Mouse (Mus musculus) heart, embryonic 15.5 days (tissue): ENCODE data around the gene Lca5. TPM values are rescaled to one million over a fixed set of nuclear protein-coding genes. Genes with fewer than 3 reads are reported as not detected.

Source experiments
- ATAC-seq: fragments of 200-750 bp; cut with Nextera tagmentation; replicated peaks from 2 replicates; pipeline ENCODE4 v1.8.0; 2017; ENCODE audit warnings: low read depth, moderate TSS enrichment; ENCODE audit not compliant: insufficient number of reproducible peaks, insufficient read depth, low FRiP score
- H3K27ac ChIP-seq: fragments of 300-500 bp; sonication (generic); 2 replicates; pipeline ENCODE4 v1.5.1; 2015; ENCODE audit warnings: mild to moderate bottlenecking, inconsistent platforms
- H3K27me3 ChIP-seq: fragments of 300-500 bp; sonication (generic); 2 replicates; pipeline ENCODE4 v1.6.1; 2015; ENCODE audit warnings: inconsistent platforms
- H3K36me3 ChIP-seq: fragments of 300-500 bp; sonication (generic); 2 replicates; pipeline ENCODE4 v1.6.1; 2015; ENCODE audit warnings: mild to moderate bottlenecking, inconsistent platforms
- H3K4me1 ChIP-seq: fragments of 300-500 bp; sonication (generic); replicated peaks from 2 replicates; pipeline ENCODE4 v1.6.1; 2015; ENCODE audit warnings: inconsistent platforms
- H3K4me2 ChIP-seq: fragments of 300-500 bp; sonication (generic); 2 replicates; pipeline ENCODE4 v1.6.1; 2015; ENCODE audit warnings: inconsistent platforms, mild to moderate bottlenecking, moderate library complexity
- H3K4me3 ChIP-seq: fragments of 300-500 bp; sonication (generic); 2 replicates; pipeline ENCODE4 v1.5.1; 2015; ENCODE audit warnings: mild to moderate bottlenecking, inconsistent platforms
- H3K9ac ChIP-seq: fragments of 300-500 bp; sonication (generic); 2 replicates; pipeline ENCODE4 v1.6.1; 2015; ENCODE audit warnings: mild to moderate bottlenecking, inconsistent platforms
- H3K9me3 ChIP-seq: fragments of 300-500 bp; sonication (generic); replicated peaks from 2 replicates; pipeline ENCODE4 v1.6.1; 2016; ENCODE audit warnings: inconsistent platforms
- WGBS: fragments of 180-500 bp; shearing (Covaris S2); methylation state at CpG from one replicate; pipeline ENCODE4 v1.1.7; 2015; ENCODE audit warnings: mixed read lengths; 5-methylcytosine and 5-hydroxymethylcytosine counted together
- polyA plus RNA-seq: library from polyadenylated mRNA; unstranded; fragments of >200 nt; fragmentation: Nextera tagmentation; extraction: Ambion mirVana; gene quantifications from 2 replicates; pipeline ENCODE4 v1.2.1, GENCODE M21; 2015

Gene Lca5
- polyA plus RNA-seq, 1 experiment from 2014 or later, result 10.0 TPM

DNA sequence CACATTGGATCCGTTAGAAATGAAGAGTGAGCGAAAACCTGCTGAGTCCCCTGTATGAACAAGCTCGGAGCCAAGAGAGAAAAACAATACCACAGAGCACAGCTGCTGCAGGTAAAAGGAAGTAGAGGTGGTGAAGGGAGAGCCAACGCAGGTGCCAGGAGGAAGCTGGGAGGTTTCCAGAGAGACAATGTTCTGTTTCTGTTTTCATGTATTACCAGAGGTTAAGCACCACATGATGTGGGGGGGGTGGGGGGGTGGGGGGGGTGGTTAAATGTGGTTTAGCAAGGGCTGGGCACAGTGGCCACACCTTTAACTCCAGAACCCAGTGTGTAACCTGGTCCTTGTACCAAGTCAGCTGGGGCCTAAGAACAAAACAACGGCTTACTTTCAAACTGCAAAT is 3.3 kb downstream of the Lca5 start:
- Histone ChIP-seq H3K4me3 (no peak overlapping the region), H3K4me1 (peaks cover 26% of the 10 kb centered on the region), H3K27me3 (no peaks in the 10 kb centered on the region), H3K9me3 (no peaks in the 10 kb centered on the region), H3K4me2 (no peak overlapping the region), H3K27ac (no peak overlapping the region), H3K9ac (no peak overlapping the region), H3K36me3 (no peaks in the 10 kb centered on the region)
- no peak for ATAC-seq
- WGBS, result 77% methylated on average over 5 of the region's 5 CpGs

GRCm38 (mm10) chr9:83434489-83434888 is 6.4 kb downstream of the Lca5 start:
- no peaks in the 10 kb centered on the region for H3K27me3 ChIP-seq
- ATAC-seq, result no peak; the same call in 1 of the 2 replicates
- H3K9ac ChIP-seq, result no peak overlapping the region
- H3K36me3 ChIP-seq, result no peaks in the 10 kb centered on the region
- peaks cover 16% of the 10 kb centered on the region for H3K4me1 ChIP-seq
- H3K4me3 ChIP-seq, result no peak overlapping the region
- H3K9me3 ChIP-seq, result no peaks in the 10 kb centered on the region
- peak overlapping the region; percentile 39 for H3K27ac ChIP-seq
- 30% methylated on average over 4 of the region's 4 CpGs for whole genome bisulfite sequencing
- peak overlapping the region; percentile 39; the same call in 1 of the 2 replicates for H3K4me2 ChIP-seq

GRCm38 (mm10) chr9:83433661-83434060 is 7.3 kb downstream of the Lca5 start:
- Histone ChIP-seq H3K27ac (no peak overlapping the region), H3K4me1 (peaks cover 16% of the 10 kb centered on the region)
- 57% methylated on average over 7 of the region's 7 CpGs for WGBS

DNA sequence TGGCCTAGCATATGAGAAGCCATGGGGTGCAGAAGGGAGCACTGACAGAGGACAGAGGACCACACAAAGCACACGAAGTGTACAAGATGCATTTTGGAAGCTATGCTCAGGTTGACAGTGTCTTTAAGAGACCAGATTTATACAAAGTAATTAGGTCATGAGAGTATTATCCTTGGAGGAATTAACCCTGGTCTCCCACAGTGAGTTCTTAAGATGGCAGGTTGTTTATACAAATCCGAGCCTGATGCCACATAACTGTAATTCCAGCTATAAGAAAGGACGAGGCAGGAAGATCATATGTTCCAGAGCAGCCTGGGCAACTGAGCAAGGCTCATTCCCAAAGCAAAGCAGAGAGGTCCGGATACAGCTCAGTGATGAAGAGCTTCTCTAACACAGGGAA is 13.0 kb downstream of the Lca5 start:
- no peaks in the 10 kb centered on the region for H3K27me3 ChIP-seq
- 80% methylated on average over 4 of the region's 4 CpGs for whole genome bisulfite sequencing

More at GRCm38 (mm10) chr9:83433661-83434060, 7.3 kb downstream of the Lca5 start:
- Histone ChIP-seq H3K4me2 (no peak overlapping the region), H3K27me3 (no peaks in the 10 kb centered on the region), H3K36me3 (no peaks in the 10 kb centered on the region), H3K4me3 (no peak overlapping the region), H3K9me3 (no peaks in the 10 kb centered on the region), H3K9ac (no peak overlapping the region)
- no peak for ATAC-seq

DNA sequence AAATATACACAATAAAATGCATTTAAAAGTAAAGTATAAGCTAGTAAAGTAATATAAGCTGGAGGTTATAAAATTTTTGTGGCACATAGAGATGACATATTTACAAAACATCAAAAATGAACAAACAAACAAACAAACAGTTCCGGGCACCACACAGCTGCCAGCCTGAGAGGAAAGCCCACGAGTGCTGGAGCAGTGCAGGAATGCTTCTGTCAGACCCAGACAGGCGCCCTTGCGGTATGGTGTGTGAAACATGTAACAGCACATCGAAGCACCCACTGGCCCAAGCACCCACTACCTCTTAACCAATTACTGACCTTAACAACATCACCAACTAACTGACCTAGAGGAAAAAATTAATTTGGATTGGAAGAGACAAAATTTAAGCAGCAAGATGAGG is 22.0 kb downstream of the Lca5 start:
- Histone ChIP-seq H3K27ac (no peak overlapping the region), H3K4me3 (no peak overlapping the region), H3K27me3 (no peaks in the 10 kb centered on the region), H3K9me3 (no peaks in the 10 kb centered on the region), H3K4me2 (no peak overlapping the region), H3K9ac (no peak overlapping the region), H3K36me3 (peaks cover 20% of the 10 kb centered on the region), H3K4me1 (no peaks in the 10 kb centered on the region)
- ATAC-seq, result no peak
- WGBS, result 73% methylated on average over 5 of the region's 5 CpGs

More for the DNA sequence above, 13.0 kb downstream of the Lca5 start:
- Histone ChIP-seq H3K27ac (no peak overlapping the region), H3K36me3 (peaks cover 20% of the 10 kb centered on the region), H3K4me2 (no peak overlapping the region), H3K9ac (no peak overlapping the region), H3K9me3 (no peaks in the 10 kb centered on the region), H3K4me3 (no peak overlapping the region), H3K4me1 (peaks cover 2% of the 10 kb centered on the region; the same call in 1 of the 2 replicates)
- ATAC-seq, result no peak

- Histone ChIP-seq H3K9ac (no peak overlapping the region), H3K36me3 (peaks cover 12% of the 10 kb centered on the region), H3K9me3 (no peaks in the 10 kb centered on the region), H3K4me3 (no peak overlapping the region), H3K27me3 (no peaks in the 10 kb centered on the region), H3K4me2 (no peak overlapping the region), H3K27ac (no peak overlapping the region), H3K4me1 (no peaks in the 10 kb centered on the region)
- WGBS, result 71% methylated on average over 10 of the region's 10 CpGs
- no peak for ATAC-seq
Measured at GRCm38 (mm10) chr9:83413046-83413445, 27.9 kb downstream of the Lca5 start.

DNA sequence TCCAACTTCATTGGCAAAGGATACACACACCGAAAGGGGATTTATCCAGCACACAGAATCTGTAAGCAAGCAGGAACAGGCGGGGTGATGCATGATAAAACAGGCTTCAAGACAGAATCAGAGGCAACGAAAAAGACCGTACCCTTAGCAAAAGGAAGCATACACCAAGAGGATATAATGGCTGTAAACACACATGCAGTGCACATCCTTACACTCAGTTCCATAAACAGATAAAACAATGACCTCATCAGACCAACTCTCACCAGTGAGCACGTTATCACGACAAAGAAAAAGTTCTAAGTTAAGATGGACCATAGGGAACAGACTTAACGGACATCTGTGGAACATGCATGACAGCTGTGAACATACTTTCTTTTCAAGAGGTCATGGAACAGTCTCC is 35.8 kb downstream of the Lca5 start:
- no peaks in the 10 kb centered on the region for H3K36me3 ChIP-seq
- 57% methylated on average over 7 of the region's 7 CpGs for WGBS
- no peaks in the 10 kb centered on the region for H3K4me1 ChIP-seq
- ATAC-seq, result no peak
- H3K27ac ChIP-seq, result no peak overlapping the region
- no peak overlapping the region for H3K4me2 ChIP-seq
- no peak overlapping the region for H3K9ac ChIP-seq
- H3K27me3 ChIP-seq, result no peaks in the 10 kb centered on the region
- no peak overlapping the region for H3K4me3 ChIP-seq
- no peaks in the 10 kb centered on the region for H3K9me3 ChIP-seq

DNA sequence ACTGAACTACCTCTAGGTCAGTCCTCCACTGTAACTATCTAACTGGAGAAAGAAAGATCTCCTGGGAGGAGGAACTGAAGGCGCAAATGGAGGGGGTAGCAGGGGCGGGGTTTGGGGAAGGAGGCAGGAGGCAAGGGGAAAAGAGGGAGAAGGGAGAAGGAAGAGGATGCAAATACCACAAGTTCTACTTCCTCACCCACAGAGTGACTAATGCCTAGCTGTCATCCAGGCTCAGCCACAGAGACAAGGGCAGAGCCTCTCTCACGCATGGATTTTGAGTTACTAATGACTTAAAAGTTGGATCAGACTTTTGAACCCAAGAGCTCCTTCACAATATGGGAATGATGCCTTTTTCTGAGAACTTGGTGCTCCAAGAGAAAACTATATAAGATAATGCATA is 40.1 kb downstream of the Lca5 start:
- peaks cover 6% of the 10 kb centered on the region; the same call in 1 of the 2 replicates for H3K36me3 ChIP-seq
- H3K9me3 ChIP-seq, result no peaks in the 10 kb centered on the region
- H3K4me2 ChIP-seq, result no peak overlapping the region
- H3K4me1 ChIP-seq, result no peaks in the 10 kb centered on the region
- no peak overlapping the region for H3K9ac ChIP-seq
- H3K4me3 ChIP-seq, result no peak overlapping the region
- no peak for ATAC-seq
- no peak overlapping the region for H3K27ac ChIP-seq
- 40% methylated on average over 3 of the region's 3 CpGs for WGBS
- no peaks in the 10 kb centered on the region for H3K27me3 ChIP-seq

- Histone ChIP-seq H3K4me2 (no peak overlapping the region), H3K36me3 (peaks cover 6% of the 10 kb centered on the region; the same call in 1 of the 2 replicates), H3K9ac (no peak overlapping the region), H3K4me3 (no peak overlapping the region), H3K27ac (no peak overlapping the region), H3K27me3 (no peaks in the 10 kb centered on the region), H3K4me1 (no peaks in the 10 kb centered on the region), H3K9me3 (no peaks in the 10 kb centered on the region)
- 87% methylated on average over 7 of the region's 7 CpGs for WGBS
- ATAC-seq, result no peak
Measured at GRCm38 (mm10) chr9:83399414-83399813, 41.5 kb downstream of the Lca5 start.

DNA sequence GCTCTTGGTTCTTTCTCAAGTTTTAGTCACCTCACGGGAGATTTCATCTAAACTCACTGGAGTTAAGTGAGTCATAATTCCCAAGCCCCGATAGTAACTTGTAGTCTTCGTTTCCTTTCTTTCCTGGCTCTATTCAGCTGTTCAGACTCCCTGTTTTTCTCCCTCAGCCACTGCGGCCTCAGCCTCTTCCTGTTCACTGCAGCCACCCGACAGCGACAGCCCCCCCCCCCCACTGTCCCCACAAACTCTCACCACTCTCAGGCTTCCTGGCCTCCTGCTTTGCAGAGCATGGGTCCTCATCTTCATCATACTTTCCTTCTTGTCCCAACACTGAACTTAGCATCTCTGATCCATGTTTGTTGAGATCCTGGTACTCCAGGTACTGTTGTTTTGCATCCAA is 42.7 kb downstream of the Lca5 start:
- H3K27ac ChIP-seq, result no peak overlapping the region

GRCm38 (mm10) chr9:83395456-83395855 is 45.5 kb downstream of the Lca5 start:
- Histone ChIP-seq H3K27ac (no peak overlapping the region), H3K4me1 (no peaks in the 10 kb centered on the region), H3K4me3 (no peak overlapping the region), H3K36me3 (peaks cover 6% of the 10 kb centered on the region; the same call in 1 of the 2 replicates), H3K4me2 (no peak overlapping the region), H3K9me3 (no peaks in the 10 kb centered on the region), H3K9ac (no peak overlapping the region), H3K27me3 (no peaks in the 10 kb centered on the region)
- 88% methylated on average over 15 of the region's 15 CpGs for WGBS
- ATAC-seq, result no peak

More for the DNA sequence above, 42.7 kb downstream of the Lca5 start:
- Histone ChIP-seq H3K4me3 (no peak overlapping the region), H3K9ac (no peak overlapping the region), H3K9me3 (no peaks in the 10 kb centered on the region), H3K27me3 (no peaks in the 10 kb centered on the region), H3K4me2 (no peak overlapping the region), H3K4me1 (no peaks in the 10 kb centered on the region), H3K36me3 (peaks cover 6% of the 10 kb centered on the region; the same call in 1 of the 2 replicates)
- WGBS, result 49% methylated on average over 6 of the region's 6 CpGs
- ATAC-seq, result no peak

- H3K9ac ChIP-seq, result no peak overlapping the region
- H3K36me3 ChIP-seq, result no peaks in the 10 kb centered on the region; the same call in 1 of the 2 replicates
- no peaks in the 10 kb centered on the region for H3K9me3 ChIP-seq
- H3K4me1 ChIP-seq, result no peaks in the 10 kb centered on the region
- no peaks in the 10 kb centered on the region for H3K27me3 ChIP-seq
- H3K4me3 ChIP-seq, result no peak overlapping the region
- no peak for ATAC-seq
- H3K27ac ChIP-seq, result no peak overlapping the region
- no peak overlapping the region for H3K4me2 ChIP-seq
- WGBS, result 85% methylated on average over 11 of the region's 11 CpGs
Measured at GRCm38 (mm10) chr9:83391996-83392395, 48.9 kb downstream of the Lca5 start.
